Mouse (Mus musculus) T-helper 2 cell (primary cell): ENCODE results near the gene Gm5617.
"Not testable (repeated sequence)": the region's sequence is repeated elsewhere in the genome, so short reads cannot be mapped to it uniquely, and the experiment has no call there.

Experiments
- in situ Hi-C: fragments of 300-600 bp; cut with MboI, MseI; formaldehyde crosslinking; loops from one replicate; pipeline ENCODE4 v1.15.1; 2025; ENCODE audit warnings: high pct_unique_total_duplicates

The Gm5617 gene

GRCm38 (mm10) chr9:48481214-48482134 is 13.8 kb upstream of the Gm5617 start:
- in situ Hi-C loops = loop anchor here (25.0 kb wide), 1 partner anchor 506 kb away; the partner anchor contains the start of gene Usp28

GRCm38 (mm10) chr9:48495548-48495932 is 298 bp downstream of the Gm5617 start:
- in situ Hi-C loops = loop anchor here (25.0 kb wide), 1 partner anchor 492 kb away; the partner anchor contains the start of gene Usp28

- in situ Hi-C loops = no loop called here
These were observed 6.0 kb downstream of the Gm5617 start for GRCm38 (mm10) chr9:48501192-48501591.

- in situ Hi-C loops = no loop called here
These were observed 7.8 kb downstream of the Gm5617 start for GRCm38 (mm10) chr9:48503001-48503400.

GRCm38 (mm10) chr9:48504741-48505365 is 9.6 kb downstream of the Gm5617 start:
- in situ Hi-C loops = no loop called here

- in situ Hi-C loops = loop anchor here (5.0 kb wide), 1 partner anchor 67 kb away; no protein-coding TSS in a partner anchor
These were observed 14.9 kb downstream of the Gm5617 start for GRCm38 (mm10) chr9:48510134-48510533.

GRCm38 (mm10) chr9:48515332-48515731 is 20.1 kb downstream of the Gm5617 start:
- in situ Hi-C loops = no loop called here

GRCm38 (mm10) chr9:48516615-48517371 is 21.6 kb downstream of the Gm5617 start:
- in situ Hi-C loops = no loop called here

GRCm38 (mm10) chr9:48517372-48518130 is 22.3 kb downstream of the Gm5617 start:
- in situ Hi-C loops = no loop called here

GRCm38 (mm10) chr9:48520405-48520804 is 25.2 kb downstream of the Gm5617 start:
- in situ Hi-C loops = not testable (repeated sequence)

GRCm38 (mm10) chr9:48525566-48525965 is 30.3 kb downstream of the Gm5617 start:
- in situ Hi-C loops = no loop called here

GRCm38 (mm10) chr9:48526520-48526919 is 31.3 kb downstream of the Gm5617 start:
- in situ Hi-C loops = no loop called here

- in situ Hi-C loops = no loop called here
These were observed 36.1 kb downstream of the Gm5617 start for GRCm38 (mm10) chr9:48531294-48531693.

- in situ Hi-C loops = no loop called here
These were observed 37.0 kb downstream of the Gm5617 start for GRCm38 (mm10) chr9:48532203-48532602.

GRCm38 (mm10) chr9:48532730-48533129 is 37.5 kb downstream of the Gm5617 start:
- in situ Hi-C loops = no loop called here

- in situ Hi-C loops = no loop called here
These were observed 41.2 kb downstream of the Gm5617 start for GRCm38 (mm10) chr9:48536414-48536813.

- in situ Hi-C loops = not testable (repeated sequence)
These were observed 42.4 kb downstream of the Gm5617 start for GRCm38 (mm10) chr9:48537616-48538015.

- in situ Hi-C loops = no loop called here
These were observed 42.9 kb downstream of the Gm5617 start for GRCm38 (mm10) chr9:48538044-48538645.

- in situ Hi-C loops = no loop called here
These were observed 43.4 kb downstream of the Gm5617 start for GRCm38 (mm10) chr9:48538688-48539087.
